Comparison of ENCODE assay signal across 28 mouse cellular contexts in genomic region chr8:119707146-119707545, GRCm38 (mm10). TPM values are rescaled to one million over a fixed set of nuclear protein-coding genes. Genes with fewer than 3 reads are reported as not detected.
DNase-seq lines count a peak whose midpoint lies in the region; ATAC-seq and TF ChIP-seq lines count a peak whose summit lies in the region.
"Had no signal": no experiment of that assay in that cellular context is flagged by ENCODE, and none has a peak within 500 bp of the region (broad histone marks: within the 10 kb centered on the region; RNA-seq: fewer than 3 reads in every experiment).

No protein-coding gene starts in this region.

- H3K27ac ChIP-seq in CH12.LX (ENCODE audit: insufficient read depth, low read depth): no peak overlapping the region
- H3K27ac ChIP-seq: embryonic facial prominence, embryonic 10.5 days; embryonic facial prominence, embryonic 13.5 days; forebrain, embryonic 12.5 days; forebrain, embryonic 15.5 days; hindbrain, embryonic 10.5 days; hindbrain, embryonic 13.5 days; intestine, embryonic 15.5 days had no signal

- TF ChIP-seq POLR2A in CH12.LX (IDR thresholded peaks at IDR 0.05; ENCODE audit: low read depth, low read length): no peak

- dilution Hi-C loops in CH12.LX (cut with MboI; ENCODE audit: extremely low pct_ligation_motif_present, extremely low pct_unique_long_range_greater_than_20kb, low sequenced_read_pairs): no loop called here

- in situ Hi-C loops in CH12.LX (cut with MboI; ENCODE audit: low pct_ligation_motif_present, low pct_unique_long_range_greater_than_20kb, low sequenced_read_pairs): loop anchor here (10.0 kb wide), 1 partner anchor 138 kb away; the partner anchor contains the start of gene Cotl1

- H3K9ac ChIP-seq in CH12.LX (ENCODE audit: insufficient read depth, low read depth): no peak overlapping the region
- H3K9ac ChIP-seq: embryonic facial prominence, embryonic 13.5 days; forebrain, embryonic 12.5 days; forebrain, embryonic 15.5 days; hindbrain, embryonic 13.5 days; intestine, embryonic 15.5 days had no signal

- TF ChIP-seq RAD21 in CH12.LX (IDR thresholded peaks at IDR 0.05; ENCODE audit: low read depth, low read length): no peak

- peaks cover 5% of the 10 kb centered on the region for H3K9me3 ChIP-seq in CH12.LX (replicated peaks; ENCODE audit: low read length)
- H3K9me3 ChIP-seq: embryonic facial prominence, embryonic 10.5 days; embryonic facial prominence, embryonic 13.5 days; forebrain, embryonic 12.5 days; forebrain, embryonic 15.5 days; hindbrain, embryonic 10.5 days; hindbrain, embryonic 13.5 days; intestine, embryonic 15.5 days had no signal

- H3K4me2 ChIP-seq in CH12.LX (ENCODE audit: insufficient read depth, low read depth, poor library complexity, severe bottlenecking): no peak overlapping the region
- H3K4me2 ChIP-seq: embryonic facial prominence, embryonic 13.5 days; forebrain, embryonic 12.5 days; forebrain, embryonic 15.5 days; heart, embryonic 11.5 days; hindbrain, embryonic 13.5 days; intestine, embryonic 15.5 days had no signal

- ATAC-seq in megakaryocyte, adult 5-6 weeks (ENCODE audit: poor library complexity, severe bottlenecking): peak; percentile 46
- no peak for ATAC-seq in megakaryocyte-erythroid progenitor cell, adult 5-6 weeks (replicated peaks; ENCODE audit: low FRiP score, low TSS enrichment, poor library complexity, severe bottlenecking)
- ATAC-seq: forebrain, embryonic 15.5 days; hindbrain, embryonic 16.5 days; intestine, embryonic 15.5 days; Patski had no signal

- DNase-seq in CH12.LX (ENCODE audit: extremely low read depth) (no peak), MEL-GATA-1-ER (ENCODE audit: extremely low read depth, low read depth) (peak; percentile 35)
- DNase-seq in layer of hippocampus, adult 9-10 months (ENCODE audit: low spot score): no peak
- no peak for DNase-seq in thymus, postnatal 36 days
- DNase-seq: adrenal gland, adult 2 months; adrenal gland, postnatal 14 days; B cell, adult 2 months; cerebellum, adult 11-12 months; cerebellum, adult 8-10 months; cerebellum, postnatal 10 days; cerebellum, postnatal 36 days; embryo, embryonic 11 days; gastrocnemius, postnatal 25 days; heart, postnatal 36 days had no signal

- H3K4me3 ChIP-seq in CH12.LX (replicated peaks in 1 of 3; ENCODE audit: low read depth in 2 of 3, low read length in 2 of 3, poor library complexity in 1 of 3): no peak overlapping the region
- H3K4me3 ChIP-seq: embryonic facial prominence, embryonic 10.5 days; embryonic facial prominence, embryonic 13.5 days; erythroblast, embryonic 14.5 days; forebrain, embryonic 12.5 days; forebrain, embryonic 15.5 days; hindbrain, embryonic 10.5 days; hindbrain, embryonic 13.5 days; intestine, embryonic 15.5 days had no signal

- H3K79me2 ChIP-seq in CH12.LX (replicated peaks; ENCODE audit: control insufficient read depth, extremely low read depth, insufficient read depth, poor library complexity, severe bottlenecking): no peaks in the 10 kb centered on the region

- H3K36me3 ChIP-seq in CH12.LX (replicated peaks in 1 of 2; ENCODE audit: control insufficient read depth in 1 of 2, insufficient read depth in 1 of 2, low read length in 1 of 2): no peaks in the 10 kb centered on the region
- H3K36me3 ChIP-seq: embryonic facial prominence, embryonic 10.5 days; embryonic facial prominence, embryonic 13.5 days; forebrain, embryonic 12.5 days; forebrain, embryonic 15.5 days; hindbrain, embryonic 10.5 days; hindbrain, embryonic 13.5 days; intestine, embryonic 15.5 days had no signal

- TF ChIP-seq EP300 in CH12.LX (IDR thresholded peaks at IDR 0.05; ENCODE audit: low read length): no peak

- peaks cover 26% of the 10 kb centered on the region for H3K27me3 ChIP-seq in CH12.LX (replicated peaks)
- H3K27me3 ChIP-seq: forebrain, embryonic 15.5 days; intestine, embryonic 15.5 days; Patski had no signal

- H3K4me1 ChIP-seq in CH12.LX (ENCODE audit: control insufficient read depth in 1 of 2, insufficient read depth in 2 of 2): peaks cover 6 to 12% of the 10 kb centered on the region in 2 experiments; a peak in 3 of 4 replicates
- H3K4me1 ChIP-seq: forebrain, embryonic 15.5 days had no signal

- no peak for TF ChIP-seq CTCF in CH12.LX (conservative IDR thresholded peaks at IDR 0.05 in 1 of 2, IDR thresholded peaks at IDR 0.05 in 1 of 2; ENCODE audit: low read depth in 2 of 2, low read length in 2 of 2)

TF ChIP-seq in CH12.LX, 34 proteins besides CTCF, POLR2A, EP300 and RAD21:
- TF ChIP-seq HCFC1 (IDR thresholded peaks at IDR 0.05; ENCODE audit: low read depth, low read length): peak; percentile 25; the same call in 1 of the 2 replicates
- TF ChIP-seq ZNF384 (IDR thresholded peaks at IDR 0.05; ENCODE audit: low read depth, low read length): no peak
- TF ChIP-seq ZKSCAN1 (IDR thresholded peaks at IDR 0.05; ENCODE audit: borderline replicate concordance, low read depth, low read length): no peak
- TF ChIP-seq MYC (IDR thresholded peaks at IDR 0.05; ENCODE audit: low read depth, low read length): no peak
TF ChIP-seq in CH12.LX: peak in this region for 1.

RNA-seq across cellular contexts. Expression of gene Atp2c2, which starts 7.3 kb away (rescaled TPM):
- total RNA-seq in CH12.LX (2012; rRNA removed) (not detected in 2 replicates), CH12.LX (2014; rRNA removed) (not detected in 2 replicates)
- polyA plus RNA-seq in CH12.LX (2012; ENCODE audit: insufficient read length, low read depth): not detected in 2 replicates
- total RNA-seq in megakaryocyte, adult 5-6 weeks (2015): not detected in 2 replicates
- total RNA-seq in megakaryocyte, adult 5-6 weeks (2017): not detected in 2 replicates
- total RNA-seq in megakaryocyte-erythroid progenitor cell, adult 5-6 weeks (2014; fragmentation: Nextera tagmentation): not detected in 2 replicates
- total RNA-seq in megakaryocyte-erythroid progenitor cell, adult 5-6 weeks (2017): 0.56 TPM in 1 of 2 replicates, not detected in the other
- total RNA-seq: gastrocnemius, adult 8-10 months; heart, postnatal 36 days had no signal
- polyA plus RNA-seq: adrenal gland, adult 2 months; erythroblast, embryonic 14.5 days had no signal

RNA-seq across cellular contexts. Expression of gene Wfdc1, which starts 41.0 kb away (rescaled TPM):
- total RNA-seq in CH12.LX (2012; rRNA removed) (not detected in 2 replicates), CH12.LX (2014; rRNA removed) (not detected in 2 replicates)
- polyA plus RNA-seq in CH12.LX (2012; ENCODE audit: insufficient read length, low read depth): not detected in 2 replicates
- not detected in 2 replicates for total RNA-seq in megakaryocyte, adult 5-6 weeks (2015)
- total RNA-seq in megakaryocyte, adult 5-6 weeks (2017): not detected in 2 replicates
- total RNA-seq in megakaryocyte-erythroid progenitor cell, adult 5-6 weeks (2014; fragmentation: Nextera tagmentation): not detected in 2 replicates
- total RNA-seq in megakaryocyte-erythroid progenitor cell, adult 5-6 weeks (2017): not detected in 2 replicates
- polyA plus RNA-seq: erythroblast, embryonic 14.5 days; Patski had no signal
